Mouse (Mus musculus) right cerebral cortex, postnatal 14 days (tissue): ENCODE measurements around the gene Hist1h2af.

ENCODE experiments used
- DNase-seq: peaks from one replicate; pipeline ENCODE4 v3.0.0; 2022

The Hist1h2af gene

GRCm38 (mm10) chr13:23533560-23534367, at the start of gene Hist1h2af:
TSS of gene Hist1h2af (plus strand) at chr13:23533906.
- DNase-seq = peak; percentile 57

GRCm38 (mm10) chr13:23485271-23485670, 48.4 kb upstream of the Hist1h2af start:
- DNase-seq = no peak

GRCm38 (mm10) chr13:23488400-23489322, 45.0 kb upstream of the Hist1h2af start, which contains the start of gene Btn2a2:
TSS of gene Btn2a2 (minus strand) at chr13:23488857.
- peak; percentile 65 for DNase-seq

GRCm38 (mm10) chr13:23490863-23491262, 42.8 kb upstream of the Hist1h2af start:
- DNase-seq = no peak

- no peak for DNase-seq
Measured at GRCm38 (mm10) chr13:23491263-23491662, 42.4 kb upstream of the Hist1h2af start.

GRCm38 (mm10) chr13:23491990-23492389, 41.7 kb upstream of the Hist1h2af start:
- DNase-seq = no peak

- DNase-seq = no peak
Measured at GRCm38 (mm10) chr13:23495526-23495925, 38.2 kb upstream of the Hist1h2af start.

- no peak for DNase-seq
Measured at GRCm38 (mm10) chr13:23497656-23498321, 35.9 kb upstream of the Hist1h2af start.

- no peak for DNase-seq
Measured at GRCm38 (mm10) chr13:23498653-23499052, 35.1 kb upstream of the Hist1h2af start.

GRCm38 (mm10) chr13:23499943-23500342, 33.8 kb upstream of the Hist1h2af start:
- no peak for DNase-seq

- DNase-seq = peak; percentile 58
Measured at GRCm38 (mm10) chr13:23500424-23501200, 33.1 kb upstream of the Hist1h2af start.

- DNase-seq = no peak
Measured at GRCm38 (mm10) chr13:23501511-23501910, 32.2 kb upstream of the Hist1h2af start.

- no peak for DNase-seq
Measured at GRCm38 (mm10) chr13:23502031-23502567, 31.6 kb upstream of the Hist1h2af start.

GRCm38 (mm10) chr13:23502916-23503315, 30.8 kb upstream of the Hist1h2af start:
- DNase-seq = no peak

GRCm38 (mm10) chr13:23503797-23504196, 29.9 kb upstream of the Hist1h2af start:
- peak; percentile 30 for DNase-seq

GRCm38 (mm10) chr13:23505662-23506345, 27.9 kb upstream of the Hist1h2af start:
- DNase-seq = no peak

- DNase-seq = no peak
Measured at GRCm38 (mm10) chr13:23506351-23506750, 27.4 kb upstream of the Hist1h2af start.

GRCm38 (mm10) chr13:23506819-23507515, 26.7 kb upstream of the Hist1h2af start:
- DNase-seq = no peak

GRCm38 (mm10) chr13:23510127-23510526, 23.6 kb upstream of the Hist1h2af start:
- DNase-seq = no peak

- DNase-seq = no peak
Measured at GRCm38 (mm10) chr13:23513517-23513916, 20.2 kb upstream of the Hist1h2af start.

- DNase-seq = no peak
Measured at GRCm38 (mm10) chr13:23515281-23515680, 18.4 kb upstream of the Hist1h2af start.
